8 mouse cellular contexts compared by ENCODE assay signal in the genomic region with DNA sequence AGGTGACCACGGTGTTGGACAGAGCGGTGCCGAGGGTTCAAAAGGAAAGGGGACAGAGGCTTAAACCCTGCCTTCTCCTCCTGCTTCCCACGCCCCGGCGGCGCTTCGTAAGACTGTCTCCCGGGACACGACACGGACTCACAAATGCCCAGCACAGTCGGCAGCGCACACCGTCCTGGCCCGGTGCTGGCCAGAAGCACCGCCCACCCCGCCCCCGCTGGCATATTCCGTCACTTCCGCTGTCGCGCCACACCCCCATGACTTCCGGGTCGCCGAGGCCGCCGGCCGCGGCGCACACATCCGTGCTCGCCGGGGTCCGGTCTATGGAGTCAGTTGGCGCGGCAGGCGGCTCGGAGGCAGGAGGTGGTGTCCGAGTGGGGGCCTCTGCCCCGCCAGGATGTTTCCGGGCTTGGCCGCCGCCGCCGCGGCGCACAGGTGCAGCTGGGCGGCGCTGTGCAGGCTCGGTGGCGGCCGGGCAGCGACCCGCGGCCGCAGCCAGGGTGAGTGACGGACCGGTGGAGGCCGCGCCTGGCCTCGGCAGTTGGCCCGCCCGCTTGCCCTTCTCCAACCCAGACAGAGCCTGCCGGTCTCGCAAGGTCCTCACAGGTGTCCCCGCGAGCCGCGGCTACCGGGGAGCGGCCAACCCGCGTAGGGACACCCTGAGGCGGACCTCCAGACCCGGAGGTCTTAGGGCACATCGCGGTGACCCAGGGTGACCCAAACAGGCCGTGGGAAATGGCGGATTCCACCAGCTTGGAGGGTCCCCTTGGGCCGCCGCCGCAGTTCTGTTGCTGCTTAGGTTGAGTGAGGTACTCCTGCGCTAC. TPM values are rescaled to one million over a fixed set of nuclear protein-coding genes. Genes with fewer than 3 reads are reported as not detected.
DNase-seq lines count a peak whose midpoint lies in the region; ATAC-seq and TF ChIP-seq lines count a peak whose summit lies in the region.

A gene (plus strand): TSS at position 258 of the 824 bp plus-strand sequence.

- no peaks in the 10 kb centered on the region for H3K36me3 ChIP-seq in heart, embryonic 11.5 days (ENCODE audit: control insufficient read depth, insufficient read depth, low read length)
- no peaks in the 10 kb centered on the region for H3K36me3 ChIP-seq in kidney, embryonic 16.5 days (ENCODE audit: insufficient read depth, low read length)
- no peaks in the 10 kb centered on the region for H3K36me3 ChIP-seq in liver, adult 2 months (ENCODE audit: control insufficient read depth, insufficient read depth, low read length)
- no peaks in the 10 kb centered on the region for H3K36me3 ChIP-seq in myocyte (ENCODE audit: control insufficient read depth, insufficient read depth)
- no peaks in the 10 kb centered on the region; the same call in 1 of the 2 replicates for H3K36me3 ChIP-seq in splenic B cell, adult 2 months (ENCODE audit: control insufficient read depth, insufficient read depth, low read length, poor library complexity, severe bottlenecking)

- no peaks in the 10 kb centered on the region for H3K27me3 ChIP-seq in heart, embryonic 11.5 days (ENCODE audit: control insufficient read depth, insufficient read depth, low read length)
- no peaks in the 10 kb centered on the region for H3K27me3 ChIP-seq in kidney, embryonic 16.5 days (ENCODE audit: insufficient read depth, low read length)
- H3K27me3 ChIP-seq in liver, adult 2 months (ENCODE audit: control insufficient read depth, insufficient read depth, low read length): no peaks in the 10 kb centered on the region
- no peaks in the 10 kb centered on the region for H3K27me3 ChIP-seq in myocyte (ENCODE audit: control insufficient read depth, insufficient read depth, insufficient read length)
- H3K27me3 ChIP-seq in splenic B cell, adult 2 months (ENCODE audit: control insufficient read depth, insufficient read depth, low read length, poor library complexity, severe bottlenecking): no peaks in the 10 kb centered on the region

- peaks cover 13% of the 10 kb centered on the region; the same call in 1 of the 2 replicates for H3K79me2 ChIP-seq in liver, adult 2 months (ENCODE audit: control insufficient read depth, insufficient read depth, low read length)
- H3K79me2 ChIP-seq in myocyte (ENCODE audit: control insufficient read depth, insufficient read depth): peaks cover 38% of the 10 kb centered on the region

- TF ChIP-seq POLR2A in liver, adult 2 months (IDR thresholded peaks at IDR 0.05; ENCODE audit: extremely low read depth, insufficient read depth, low read length): peak; percentile 86
- TF ChIP-seq POLR2A in myocyte (IDR thresholded peaks at IDR 0.05; ENCODE audit: insufficient read length, low read depth): peak; percentile 94

- H3K9me3 ChIP-seq in heart, embryonic 11.5 days (replicated peaks; ENCODE audit: control insufficient read depth, low read length): no peaks in the 10 kb centered on the region
- no peaks in the 10 kb centered on the region for H3K9me3 ChIP-seq in kidney, embryonic 16.5 days (ENCODE audit: low read length)

- peak; percentile 91 for ATAC-seq in erythroblast, adult 5-6 weeks (replicated peaks; ENCODE audit: low FRiP score, poor library complexity, severe bottlenecking)
- ATAC-seq in heart, embryonic 11.5 days (replicated peaks; ENCODE audit: insufficient number of reproducible peaks, low FRiP score, low TSS enrichment): peak; percentile 96
- peak; percentile 98 for ATAC-seq in kidney, embryonic 16.5 days (ENCODE audit: low FRiP score, low TSS enrichment)

- H3K4me2 ChIP-seq in heart, embryonic 11.5 days: peak within 1 kb of the TSS; percentile 80
- peak within 1 kb of the TSS; percentile 64 for H3K4me2 ChIP-seq in kidney, embryonic 16.5 days (replicated peaks; ENCODE audit: low read depth, low read length)
- peak within 1 kb of the TSS; percentile 94 for H3K4me2 ChIP-seq in myocyte (ENCODE audit: low read depth)

- H3ac ChIP-seq in myocyte (ENCODE audit: control insufficient read depth, insufficient read length): peak within 1 kb of the TSS; percentile 55

- H3K9ac ChIP-seq in heart, embryonic 11.5 days (ENCODE audit: low read depth, low read length): peak within 1 kb of the TSS; percentile 96
- peak within 1 kb of the TSS; percentile 96 for H3K9ac ChIP-seq in kidney, embryonic 16.5 days (replicated peaks; ENCODE audit: low read length)
- H3K9ac ChIP-seq in liver, adult 2 months (ENCODE audit: low read depth, low read length): peak within 1 kb of the TSS; percentile 90

- peak within 1 kb of the TSS; percentile 99 for H3K4me3 ChIP-seq in heart, embryonic 11.5 days (ENCODE audit: low read depth, low read length)
- peak within 1 kb of the TSS; percentile 99 for H3K4me3 ChIP-seq in kidney, embryonic 16.5 days (ENCODE audit: low read length)
- peak within 1 kb of the TSS; percentile 87 for H3K4me3 ChIP-seq in liver, adult 2 months (ENCODE audit: insufficient read depth, low read depth, low read length)
- peak within 1 kb of the TSS; percentile 70 for H3K4me3 ChIP-seq in myocyte

- peaks cover 7% of the 10 kb centered on the region for H3K4me1 ChIP-seq in heart, embryonic 11.5 days (ENCODE audit: control insufficient read depth, insufficient read depth, low read length)
- peaks cover 14% of the 10 kb centered on the region for H3K4me1 ChIP-seq in kidney, embryonic 16.5 days (ENCODE audit: insufficient read depth, low read length)
- peaks cover 6% of the 10 kb centered on the region; the same call in 1 of the 2 replicates for H3K4me1 ChIP-seq in liver, adult 2 months (ENCODE audit: control insufficient read depth, insufficient read depth, low read length)

- H3K27ac ChIP-seq in heart, embryonic 11.5 days (ENCODE audit: low read depth, low read length): peak within 1 kb of the TSS; percentile 90
- peak within 1 kb of the TSS; percentile 87 for H3K27ac ChIP-seq in kidney, embryonic 16.5 days (ENCODE audit: low read length)
- H3K27ac ChIP-seq in liver, adult 2 months (replicated peaks; ENCODE audit: insufficient read depth, low read depth, low read length): peak within 1 kb of the TSS; percentile 85

- WGBS in heart, embryonic 11.5 days (ENCODE audit: insufficient replicate concordance): under 1% methylated on average over 71 of the region's 83 CpGs
- under 1% methylated on average over 79 of the region's 83 CpGs for WGBS in kidney, embryonic 16.5 days
- WGBS in liver, adult 2 months: under 1% methylated on average over 81 of the region's 83 CpGs

- DNase-seq in B cell, adult 2 months: peak; percentile 95 to 96
- peak; percentile 96 for DNase-seq in brain, adult 2 months (ENCODE audit: low read depth, low spot score)
- peak; percentile 82 for DNase-seq in liver, adult 2 months (ENCODE audit: extremely low read depth, low read depth, low spot score)
- DNase-seq in splenic B cell, adult 2 months (ENCODE audit: low read depth, low spot score): peak; percentile 91

- no peak for TF ChIP-seq CTCF in liver, adult 2 months (IDR thresholded peaks at IDR 0.05; ENCODE audit: low read depth, low read length)

TF ChIP-seq in myocyte, 11 proteins besides CTCF, POLR2A, EP300 and RAD21:
- TF ChIP-seq MYOG (IDR thresholded peaks at IDR 0.05; ENCODE audit: control insufficient read depth in 1 of 3, insufficient read depth in 1 of 3, insufficient read length in 2 of 3, low read depth in 2 of 3): peak in 1 of 3 experiments; percentile 7
- TF ChIP-seq SRF (IDR thresholded peaks at IDR 0.05; ENCODE audit: control insufficient read depth, insufficient read length, low read depth): no peak
- no peak for TF ChIP-seq CEBPB (IDR thresholded peaks at IDR 0.05; ENCODE audit: insufficient read depth, poor library complexity, severe bottlenecking)
- peak in 1 of 3 experiments; percentile 21 for TF ChIP-seq MYOD1 (IDR thresholded peaks at IDR 0.05; ENCODE audit: control insufficient read depth in 1 of 3, insufficient read length in 2 of 3, low read depth in 2 of 3)
- TF ChIP-seq POLR2AphosphoS2 (IDR thresholded peaks at IDR 0.05; ENCODE audit: insufficient read length, low read depth): peak; percentile 98

RNA-seq across cellular contexts. Expression of the gene that starts here (rescaled TPM):
- total RNA-seq in erythroblast, adult 5-6 weeks (2015; ENCODE audit: low replicate concordance): 270 and 282 TPM in 2 replicates
- 366 and 394 TPM in 2 replicates for total RNA-seq in erythroblast, adult 5-6 weeks (2017; ENCODE audit: low replicate concordance)
- polyA plus RNA-seq in heart, embryonic 11.5 days (2014; fragmentation: Nextera tagmentation; extraction: Ambion mirVana): 161 and 177 TPM in 2 replicates
- polyA plus RNA-seq in kidney, embryonic 16.5 days (2015; fragmentation: Nextera tagmentation; extraction: Ambion mirVana): 107 TPM in 2 replicates
- 34.8 and 35.0 TPM in 2 replicates for total RNA-seq in liver, adult 2 months (2014; rRNA removed)
- 18.9 and 19.2 TPM in 2 replicates for polyA plus RNA-seq in liver, adult 2 months (2012; rRNA removed)
- polyA plus RNA-seq in myocyte (2012; fragmentation: generic; extraction: Trizol): 22.7 TPM

Comparison
In these comparisons a context has a peak if more than half of its experiments do, and no peak if none do; other contexts are left out.
1. Peak in every context shown above with its lines: DNase-seq, ATAC-seq, H3K4me3 ChIP-seq and H3K27ac ChIP-seq.